Mouse (Mus musculus) erythroblast, embryonic 14.5 days (primary cell): ENCODE results near the gene Phka1. TPM values are rescaled to one million over a fixed set of nuclear protein-coding genes. Genes with fewer than 3 reads are reported as not detected.

Source experiments
- H3K27me3 ChIP-seq: 2 replicates; pipeline ENCODE4 v1.6.1; 2012; ENCODE audit warnings: inconsistent platforms; ENCODE audit not compliant: control insufficient read depth
- H3K36me3 ChIP-seq: 2 replicates; pipeline ENCODE4 v1.6.1; 2012; ENCODE audit warnings: mild to moderate bottlenecking, inconsistent platforms; ENCODE audit not compliant: control insufficient read depth
- H3K4me1 ChIP-seq: 2 replicates; pipeline ENCODE4 v1.6.1; 2012; ENCODE audit warnings: inconsistent platforms; ENCODE audit not compliant: control insufficient read depth
- H3K4me3 ChIP-seq: replicated peaks from 2 replicates; pipeline ENCODE3; 2012; ENCODE audit warnings: moderate library complexity, mild to moderate bottlenecking, inconsistent platforms
- H3K9me3 ChIP-seq: 2 replicates; pipeline ENCODE4 v1.6.1; 2012; ENCODE audit warnings: low read length, inconsistent platforms, mixed read lengths; ENCODE audit not compliant: control insufficient read depth
- GATA1 ChIP-seq: IDR thresholded peaks from 2 replicates; pipeline ENCODE4 v1.6.1; 2012; ENCODE audit warnings: low read length, inconsistent platforms, mixed read lengths
- TAL1 ChIP-seq: IDR thresholded peaks from 3 replicates; pipeline ENCODE4 v1.6.1; 2012; ENCODE audit warnings: low read length, inconsistent platforms, mixed read lengths
- polyA plus RNA-seq: library from polyadenylated mRNA; stranded (reverse); fragments of >175 nt; gene quantifications from 2 replicates; pipeline ENCODE4 v1.2.3, GENCODE M21; 2012

Phka1 gene
- polyA plus RNA-seq, 1 experiment, result not detected

- Histone ChIP-seq H3K27me3 (no peaks in the 10 kb centered on the region), H3K4me1 (no peaks in the 10 kb centered on the region), H3K4me3 (no peak overlapping the region), H3K9me3 (no peaks in the 10 kb centered on the region), H3K36me3 (no peaks in the 10 kb centered on the region)
- TF ChIP-seq GATA1 (no peak), TAL1 (no peak)
These were observed 165.1 kb downstream of the Phka1 start for GRCm38 (mm10) chrX:102478965-102479364.

GRCm38 (mm10) chrX:102478481-102478880 lies 165.6 kb downstream of the Phka1 start:
- H3K4me3 ChIP-seq, result no peak overlapping the region

GRCm38 (mm10) chrX:102476784-102477183 lies 167.3 kb downstream of the Phka1 start:
- Histone ChIP-seq H3K36me3 (no peaks in the 10 kb centered on the region), H3K27me3 (no peaks in the 10 kb centered on the region), H3K9me3 (no peaks in the 10 kb centered on the region), H3K4me1 (no peaks in the 10 kb centered on the region), H3K4me3 (no peak overlapping the region)
- TF ChIP-seq GATA1 (no peak), TAL1 (no peak)

More at GRCm38 (mm10) chrX:102478481-102478880, 165.6 kb downstream of the Phka1 start:
- Histone ChIP-seq H3K36me3 (no peaks in the 10 kb centered on the region), H3K27me3 (no peaks in the 10 kb centered on the region), H3K9me3 (no peaks in the 10 kb centered on the region), H3K4me1 (no peaks in the 10 kb centered on the region)
- TF ChIP-seq GATA1 (no peak), TAL1 (no peak)

GRCm38 (mm10) chrX:102475555-102475954 lies 168.5 kb downstream of the Phka1 start:
- no peak for TF ChIP-seq TAL1
- TF ChIP-seq GATA1, result no peak
- no peaks in the 10 kb centered on the region for H3K4me1 ChIP-seq
- no peak overlapping the region for H3K4me3 ChIP-seq
- no peaks in the 10 kb centered on the region for H3K9me3 ChIP-seq
- H3K36me3 ChIP-seq, result no peaks in the 10 kb centered on the region
- H3K27me3 ChIP-seq, result no peaks in the 10 kb centered on the region; the same call in 1 of the 2 replicates

Other genes with a start within 250 kb of the Phka1 start
- gene Hdac8, start 138.9 kb downstream of the Phka1 start, polyA plus RNA-seq, result 0.09 and 0.10 TPM in 2 replicates
- not detected in 2 replicates for gene Gm3880, start 42.7 kb upstream of the Phka1 start, polyA plus RNA-seq
- not detected in 2 replicates for gene Gm9112, start 63.4 kb upstream of the Phka1 start, polyA plus RNA-seq
- not detected in 2 replicates for gene Dmrtc1b, start 63.6 kb upstream of the Phka1 start, polyA plus RNA-seq
- gene Dmrtc1c1, start 158.7 kb upstream of the Phka1 start, polyA plus RNA-seq, result not detected in 2 replicates
- gene Dmrtc1c2, start 210.4 kb upstream of the Phka1 start, polyA plus RNA-seq, result not detected in 2 replicates
- not detected in 2 replicates for gene 1700031F05Rik, start 223.7 kb upstream of the Phka1 start, polyA plus RNA-seq